Mouse (Mus musculus) heart, embryonic 15.5 days (tissue): ENCODE measurements around the gene Scd2. TPM values are rescaled to one million over a fixed set of nuclear protein-coding genes. Genes with fewer than 3 reads are reported as not detected.

Source experiments
- ATAC-seq: fragments of 200-750 bp; cut with Nextera tagmentation; replicated peaks from 2 replicates; pipeline ENCODE4 v1.8.0; 2017; ENCODE audit warnings: low read depth, moderate TSS enrichment; ENCODE audit not compliant: insufficient number of reproducible peaks, insufficient read depth, low FRiP score
- H3K27ac ChIP-seq: fragments of 300-500 bp; sonication (generic); 2 replicates; pipeline ENCODE4 v1.5.1; 2015; ENCODE audit warnings: mild to moderate bottlenecking, inconsistent platforms
- H3K27me3 ChIP-seq: fragments of 300-500 bp; sonication (generic); 2 replicates; pipeline ENCODE4 v1.6.1; 2015; ENCODE audit warnings: inconsistent platforms
- H3K36me3 ChIP-seq: fragments of 300-500 bp; sonication (generic); 2 replicates; pipeline ENCODE4 v1.6.1; 2015; ENCODE audit warnings: mild to moderate bottlenecking, inconsistent platforms
- H3K4me1 ChIP-seq: fragments of 300-500 bp; sonication (generic); replicated peaks from 2 replicates; pipeline ENCODE4 v1.6.1; 2015; ENCODE audit warnings: inconsistent platforms
- H3K4me2 ChIP-seq: fragments of 300-500 bp; sonication (generic); 2 replicates; pipeline ENCODE4 v1.6.1; 2015; ENCODE audit warnings: inconsistent platforms, mild to moderate bottlenecking, moderate library complexity
- H3K4me3 ChIP-seq: fragments of 300-500 bp; sonication (generic); 2 replicates; pipeline ENCODE4 v1.5.1; 2015; ENCODE audit warnings: mild to moderate bottlenecking, inconsistent platforms
- H3K9ac ChIP-seq: fragments of 300-500 bp; sonication (generic); 2 replicates; pipeline ENCODE4 v1.6.1; 2015; ENCODE audit warnings: mild to moderate bottlenecking, inconsistent platforms
- H3K9me3 ChIP-seq: fragments of 300-500 bp; sonication (generic); replicated peaks from 2 replicates; pipeline ENCODE4 v1.6.1; 2016; ENCODE audit warnings: inconsistent platforms
- WGBS: fragments of 180-500 bp; shearing (Covaris S2); methylation state at CpG from one replicate; pipeline ENCODE4 v1.1.7; 2015; ENCODE audit warnings: mixed read lengths; 5-methylcytosine and 5-hydroxymethylcytosine counted together
- polyA plus RNA-seq: library from polyadenylated mRNA; unstranded; fragments of >200 nt; fragmentation: Nextera tagmentation; extraction: Ambion mirVana; gene quantifications from 2 replicates; pipeline ENCODE4 v1.2.1, GENCODE M21; 2015

Scd2 gene
- polyA plus RNA-seq, 1 experiment from 2014 or later = 131 TPM

DNA sequence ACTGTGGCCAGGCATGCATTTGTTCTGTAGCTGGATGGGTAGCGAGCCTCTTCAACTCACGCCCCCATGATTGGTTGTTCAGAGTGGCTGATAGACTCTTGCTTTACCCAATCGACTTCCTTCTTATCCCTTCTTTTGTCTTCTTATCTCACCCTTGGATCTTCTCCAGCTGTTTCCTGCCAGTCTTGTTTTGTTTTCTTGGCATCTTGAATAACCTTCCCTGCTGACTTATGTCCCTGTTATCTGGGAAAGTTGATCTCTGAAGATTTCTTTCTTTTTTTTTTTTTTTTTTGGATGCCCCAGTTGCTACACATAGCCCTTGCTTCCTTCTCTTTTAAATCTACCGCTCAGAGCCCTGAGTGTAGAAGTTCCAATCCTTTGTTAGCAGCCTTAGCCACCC lies 34.0 kb upstream of the Scd2 start:
- Histone ChIP-seq H3K9me3 (no peaks in the 10 kb centered on the region), H3K4me3 (no peak overlapping the region), H3K27me3 (no peaks in the 10 kb centered on the region), H3K36me3 (no peaks in the 10 kb centered on the region), H3K27ac (no peak overlapping the region), H3K9ac (no peak overlapping the region), H3K4me2 (no peak overlapping the region), H3K4me1 (peaks cover 7% of the 10 kb centered on the region; the same call in 1 of the 2 replicates)
- 61% methylated on average over 4 of the region's 4 CpGs for WGBS
- ATAC-seq = no peak

- WGBS = 78% methylated on average over 5 of the region's 5 CpGs
- no peak overlapping the region for H3K27ac ChIP-seq
- no peaks in the 10 kb centered on the region for H3K36me3 ChIP-seq
- H3K4me3 ChIP-seq = no peak overlapping the region
- no peaks in the 10 kb centered on the region for H3K27me3 ChIP-seq
- no peak for ATAC-seq
- H3K9me3 ChIP-seq = no peaks in the 10 kb centered on the region
- H3K4me1 ChIP-seq = no peaks in the 10 kb centered on the region
- no peak overlapping the region for H3K9ac ChIP-seq
- no peak overlapping the region for H3K4me2 ChIP-seq
These were observed 33.0 kb upstream of the Scd2 start for GRCm38 (mm10) chr19:44260487-44260886.

- H3K4me2 ChIP-seq = no peak overlapping the region
- no peak overlapping the region for H3K4me3 ChIP-seq
- H3K4me1 ChIP-seq = peaks cover 5% of the 10 kb centered on the region
- ATAC-seq = no peak
- H3K27ac ChIP-seq = no peak overlapping the region
- H3K9ac ChIP-seq = no peak overlapping the region
- 83% methylated on average over 7 of the region's 7 CpGs for WGBS
- no peaks in the 10 kb centered on the region for H3K36me3 ChIP-seq
- H3K9me3 ChIP-seq = no peaks in the 10 kb centered on the region
- H3K27me3 ChIP-seq = no peaks in the 10 kb centered on the region
These were observed 31.7 kb upstream of the Scd2 start for GRCm38 (mm10) chr19:44261774-44262173.

- H3K4me2 ChIP-seq = no peak overlapping the region
- H3K9ac ChIP-seq = no peak overlapping the region
- WGBS = 82% methylated on average over 3 of the region's 3 CpGs
- no peaks in the 10 kb centered on the region for H3K9me3 ChIP-seq
- H3K36me3 ChIP-seq = no peaks in the 10 kb centered on the region
- H3K4me3 ChIP-seq = no peak overlapping the region
- H3K27me3 ChIP-seq = no peaks in the 10 kb centered on the region
- H3K27ac ChIP-seq = no peak overlapping the region
- peaks cover 10% of the 10 kb centered on the region for H3K4me1 ChIP-seq
- ATAC-seq = no peak
These were observed 29.9 kb upstream of the Scd2 start for GRCm38 (mm10) chr19:44263581-44263980.

DNA sequence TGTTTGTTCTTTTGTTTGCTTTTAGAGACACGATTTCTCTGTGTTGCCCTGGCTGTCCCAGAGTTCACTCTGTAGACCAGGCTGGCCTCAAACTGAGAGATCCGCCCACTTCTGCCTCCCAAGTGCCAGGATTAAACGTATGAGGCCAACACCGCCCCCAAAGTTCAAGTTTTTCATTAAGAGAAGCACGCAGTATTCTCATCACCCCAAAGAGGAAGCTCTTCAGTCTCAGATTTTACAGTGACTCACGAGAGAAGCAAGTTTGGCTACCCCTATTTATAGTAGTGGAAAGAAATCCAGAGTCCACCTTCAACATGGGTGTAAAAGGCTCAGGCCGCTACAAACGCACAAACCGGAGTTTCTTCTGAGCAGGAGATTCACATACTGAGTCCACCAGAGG lies 29.2 kb upstream of the Scd2 start:
- no peak overlapping the region for H3K27ac ChIP-seq
- no peaks in the 10 kb centered on the region for H3K36me3 ChIP-seq
- peaks cover 10% of the 10 kb centered on the region for H3K4me1 ChIP-seq
- H3K4me3 ChIP-seq = no peak overlapping the region
- no peak overlapping the region for H3K4me2 ChIP-seq
- no peaks in the 10 kb centered on the region for H3K9me3 ChIP-seq
- WGBS = 73% methylated on average over 9 of the region's 9 CpGs
- ATAC-seq = no peak
- no peaks in the 10 kb centered on the region for H3K27me3 ChIP-seq
- no peak overlapping the region for H3K9ac ChIP-seq

GRCm38 (mm10) chr19:44265300-44265699 lies 28.2 kb upstream of the Scd2 start:
- no peak overlapping the region for H3K4me2 ChIP-seq
- H3K27me3 ChIP-seq = no peaks in the 10 kb centered on the region
- no peaks in the 10 kb centered on the region for H3K36me3 ChIP-seq
- 69% methylated on average over 7 of the region's 7 CpGs for WGBS
- no peaks in the 10 kb centered on the region for H3K9me3 ChIP-seq
- no peak overlapping the region for H3K4me3 ChIP-seq
- H3K9ac ChIP-seq = no peak overlapping the region
- H3K4me1 ChIP-seq = peaks cover 10% of the 10 kb centered on the region
- ATAC-seq = no peak
- no peak overlapping the region; the same call in 1 of the 2 replicates for H3K27ac ChIP-seq

DNA sequence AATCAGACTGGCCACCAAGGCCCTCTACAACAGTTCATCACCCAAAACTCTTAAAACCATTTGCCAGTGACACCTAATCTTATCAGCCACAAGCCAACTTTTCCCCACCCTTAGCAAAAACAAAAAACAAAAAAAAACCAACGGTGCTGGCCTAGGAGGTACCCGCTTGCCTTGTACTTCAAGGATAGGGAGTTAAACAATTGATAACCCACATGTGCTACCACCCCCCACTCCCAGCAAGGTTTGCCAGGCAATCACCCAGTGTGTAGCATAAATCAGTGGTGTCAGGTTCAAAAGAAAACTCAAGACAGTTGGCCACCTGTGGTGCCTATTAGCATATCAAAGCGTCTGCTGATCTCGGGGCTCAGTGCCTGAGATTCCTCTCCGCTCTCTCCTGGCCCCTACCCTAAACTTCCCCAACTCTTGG lies 27.6 kb upstream of the Scd2 start:
- H3K4me2 ChIP-seq = peak overlapping the region; percentile 80
- H3K4me1 ChIP-seq = peaks cover 10% of the 10 kb centered on the region
- no peak for ATAC-seq
- H3K4me3 ChIP-seq = peak overlapping the region; percentile 58; the same call in 1 of the 2 replicates
- H3K9me3 ChIP-seq = no peaks in the 10 kb centered on the region
- H3K36me3 ChIP-seq = no peaks in the 10 kb centered on the region
- H3K9ac ChIP-seq = no peak overlapping the region
- WGBS = 58% methylated on average over 5 of the region's 5 CpGs
- H3K27me3 ChIP-seq = no peaks in the 10 kb centered on the region
- H3K27ac ChIP-seq = peak overlapping the region; percentile 97

GRCm38 (mm10) chr19:44266458-44266823 lies 27.0 kb upstream of the Scd2 start:
- 0 out of 2 replicates have a peak, but pooled peaks have one; percentile 11 for ATAC-seq
- Histone ChIP-seq H3K4me1 (peaks cover 10% of the 10 kb centered on the region), H3K9me3 (no peaks in the 10 kb centered on the region), H3K27ac (peak overlapping the region; percentile 97), H3K27me3 (no peaks in the 10 kb centered on the region), H3K4me2 (peak overlapping the region; percentile 80), H3K36me3 (no peaks in the 10 kb centered on the region), H3K9ac (peak overlapping the region; percentile 72), H3K4me3 (peak overlapping the region; percentile 58)
- 7% methylated on average over 6 of the region's 6 CpGs for WGBS

GRCm38 (mm10) chr19:44266824-44267498 lies 26.5 kb upstream of the Scd2 start:
- Histone ChIP-seq H3K9ac (peak overlapping the region; percentile 72), H3K27ac (peak overlapping the region; percentile 97), H3K4me3 (peak overlapping the region; percentile 58), H3K4me1 (peaks cover 10% of the 10 kb centered on the region), H3K4me2 (peak overlapping the region; percentile 80), H3K9me3 (no peaks in the 10 kb centered on the region), H3K27me3 (no peaks in the 10 kb centered on the region), H3K36me3 (no peaks in the 10 kb centered on the region)
- under 1% methylated on average over 43 of the region's 43 CpGs for WGBS
- peak; percentile 95 for ATAC-seq

DNA sequence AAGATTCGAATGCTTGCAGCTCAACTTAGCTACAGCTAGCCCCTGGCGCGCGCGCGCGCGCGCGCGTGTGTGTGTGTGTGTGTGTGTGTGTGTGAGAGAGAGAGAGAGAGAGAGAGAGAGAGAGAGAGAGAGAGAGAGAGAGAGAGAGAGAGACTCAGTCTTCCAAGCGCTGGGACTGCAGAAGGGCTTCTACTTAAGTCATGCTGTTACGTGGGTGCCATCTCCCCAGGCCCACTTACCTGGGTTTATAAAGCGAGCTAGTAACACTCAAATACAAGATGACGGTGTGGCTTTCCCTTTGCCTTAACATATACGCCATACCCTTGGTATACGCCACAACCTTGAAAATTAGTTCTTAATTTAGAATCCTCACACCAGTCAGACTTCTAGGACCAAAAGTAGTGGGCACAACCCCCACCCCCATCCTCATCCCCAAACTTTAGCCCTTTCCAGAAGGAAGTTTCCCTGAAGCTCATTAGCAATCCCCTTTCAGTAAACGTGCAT lies 25.9 kb upstream of the Scd2 start:
- Histone ChIP-seq H3K9ac (peak overlapping the region; percentile 72), H3K9me3 (no peaks in the 10 kb centered on the region), H3K4me2 (peak overlapping the region; percentile 80), H3K27ac (peak overlapping the region; percentile 97), H3K4me1 (peaks cover 10% of the 10 kb centered on the region), H3K36me3 (no peaks in the 10 kb centered on the region), H3K4me3 (peak overlapping the region; percentile 58), H3K27me3 (no peaks in the 10 kb centered on the region)
- ATAC-seq = no peak
- 9% methylated on average over 18 of the region's 18 CpGs for WGBS

- ATAC-seq = no peak
- Histone ChIP-seq H3K27me3 (no peaks in the 10 kb centered on the region), H3K9ac (no peak overlapping the region), H3K4me1 (peaks cover 10% of the 10 kb centered on the region; the same call in 1 of the 2 replicates), H3K9me3 (no peaks in the 10 kb centered on the region), H3K4me3 (no peak overlapping the region), H3K27ac (no peak overlapping the region), H3K36me3 (no peaks in the 10 kb centered on the region), H3K4me2 (no peak overlapping the region)
- WGBS = 75% methylated on average over 4 of the region's 4 CpGs
These were observed 19.8 kb upstream of the Scd2 start for GRCm38 (mm10) chr19:44273711-44274110.

- no peaks in the 10 kb centered on the region for H3K27me3 ChIP-seq
- H3K27ac ChIP-seq = no peak overlapping the region
- WGBS = 88% methylated on average over 4 of the region's 4 CpGs
- no peaks in the 10 kb centered on the region for H3K36me3 ChIP-seq
- ATAC-seq = no peak
- H3K4me2 ChIP-seq = no peak overlapping the region
- H3K4me3 ChIP-seq = no peak overlapping the region
- no peaks in the 10 kb centered on the region for H3K9me3 ChIP-seq
- peaks cover 10% of the 10 kb centered on the region; the same call in 1 of the 2 replicates for H3K4me1 ChIP-seq
- no peak overlapping the region for H3K9ac ChIP-seq
These were observed 19.0 kb upstream of the Scd2 start for GRCm38 (mm10) chr19:44274452-44274851.
